Mouse (Mus musculus): ENCODE data around the gene Prkx.

- TF ChIP-seq CTCF (IDR thresholded peaks at IDR 0.05; ENCODE audit: control insufficient read depth, insufficient read depth, low read length) (no peak), POLR2A (IDR thresholded peaks at IDR 0.05; ENCODE audit: borderline replicate concordance, control insufficient read depth, low read depth, low read length) (no peak)
Observed at GRCm38 (mm10) chrX:77794962-77795857, 868 bp downstream of the Prkx start.
